Mouse (Mus musculus) gastrocnemius, adult 2 months (tissue): ENCODE measurements at regions not wholly inside any gene's neighbourhood (a gene's known extent, or its start where the extent isn't known, plus 50 kb on each side); places are given as distances from the start of the nearest gene placed in this dataset.

Experiments
- DNase-seq: peaks from one replicate; pipeline ENCODE4 v3.0.0; 2022
- H3K27ac ChIP-seq: fragments of 200-600 bp; 2 replicates; pipeline ENCODE4 v1.8.1; 2022; ENCODE audit warnings: mild to moderate bottlenecking
- H3K4me3 ChIP-seq: fragments of 200-600 bp; 2 replicates; pipeline ENCODE4 v1.8.1; 2022; ENCODE audit warnings: mild to moderate bottlenecking, moderate library complexity
- CTCF ChIP-seq: fragments of 200-600 bp; IDR thresholded peaks from 2 replicates; pipeline ENCODE4 v1.8.1; 2022; ENCODE audit warnings: antibody characterized with exemption, mild to moderate bottlenecking, moderate library complexity
- intact Hi-C: fragments of 180-260 bp; cut with DNase I; formaldehyde crosslinking; loops from one replicate; pipeline ENCODE4 v1.15.1; 2025

GRCm38 (mm10) chr5:7428291-7428690, 83.7 kb upstream of the Zfp804b start:
- Histone ChIP-seq H3K4me3 (no peak overlapping the region), H3K27ac (no peak overlapping the region)
- intact Hi-C loops = no loop called here
- no peak for DNase-seq
- no peak for TF ChIP-seq CTCF

DNA sequence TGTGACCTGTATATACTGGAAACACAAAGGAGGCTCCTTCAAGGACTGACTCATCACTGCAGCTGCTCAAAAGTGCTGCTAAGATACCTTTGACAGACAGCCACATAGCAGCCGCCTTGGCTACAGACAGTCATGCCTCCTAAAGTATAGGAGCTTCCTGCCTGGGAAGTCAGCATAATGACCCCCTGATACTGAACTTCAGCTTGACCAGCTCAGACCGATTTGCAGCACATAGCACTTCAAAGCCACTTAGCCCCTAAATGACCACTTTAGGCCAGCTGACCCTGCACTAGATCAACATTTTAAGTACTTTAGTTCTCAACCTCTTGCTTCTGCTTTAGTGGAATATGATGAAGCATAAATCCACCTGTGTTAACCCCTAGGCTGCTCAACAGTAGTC, 91.9 kb upstream of the Zfp804b start:
- intact Hi-C loops = no loop called here
- no peak for TF ChIP-seq CTCF
- no peak overlapping the region for H3K27ac ChIP-seq
- no peak for DNase-seq
- no peak overlapping the region for H3K4me3 ChIP-seq

- Histone ChIP-seq H3K27ac (no peak overlapping the region), H3K4me3 (no peak overlapping the region)
- no peak for DNase-seq
- TF ChIP-seq CTCF = no peak
- intact Hi-C loops = no loop called here
Observed at GRCm38 (mm10) chr5:7448001-7448400, 103.4 kb upstream of the Zfp804b start.

GRCm38 (mm10) chr5:7454896-7455295, 110.3 kb upstream of the Zfp804b start:
- no peak overlapping the region for H3K27ac ChIP-seq

DNA sequence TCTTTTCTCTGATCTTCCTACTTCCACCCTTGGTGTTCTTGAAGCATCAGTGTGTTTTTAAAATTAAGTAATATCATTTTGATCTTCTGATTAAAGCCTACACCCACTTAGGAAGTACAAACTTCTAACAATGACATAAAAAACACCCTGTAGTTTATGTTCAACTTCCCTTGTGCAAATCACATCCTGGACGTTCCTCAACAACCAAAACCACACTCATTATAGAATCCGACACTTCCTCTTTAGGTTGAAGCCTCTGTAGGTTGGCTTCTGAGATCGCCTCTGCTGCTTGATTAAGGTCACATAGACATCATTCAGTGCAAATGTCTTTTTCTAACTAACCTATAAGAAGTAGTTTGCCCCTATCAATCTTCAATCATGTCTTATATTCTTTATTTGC, 112.5 kb upstream of the Zfp804b start:
- intact Hi-C loops = no loop called here
- no peak overlapping the region for H3K27ac ChIP-seq
- TF ChIP-seq CTCF = no peak
- H3K4me3 ChIP-seq = no peak overlapping the region
- DNase-seq = no peak

More at GRCm38 (mm10) chr5:7454896-7455295, 110.3 kb upstream of the Zfp804b start:
- no peak for TF ChIP-seq CTCF
- no peak overlapping the region for H3K4me3 ChIP-seq
- intact Hi-C loops = no loop called here
- DNase-seq = no peak

- H3K4me3 ChIP-seq = no peak overlapping the region
- no peak for DNase-seq
- intact Hi-C loops = no loop called here
- H3K27ac ChIP-seq = no peak overlapping the region
- no peak for TF ChIP-seq CTCF
Observed at GRCm38 (mm10) chr5:7489150-7489549, 144.6 kb upstream of the Zfp804b start.

- no peak for TF ChIP-seq CTCF
- Histone ChIP-seq H3K4me3 (no peak overlapping the region), H3K27ac (no peak overlapping the region)
- no peak for DNase-seq
- intact Hi-C loops = no loop called here
Observed at GRCm38 (mm10) chr5:7489602-7490001, 145.0 kb upstream of the Zfp804b start.

DNA sequence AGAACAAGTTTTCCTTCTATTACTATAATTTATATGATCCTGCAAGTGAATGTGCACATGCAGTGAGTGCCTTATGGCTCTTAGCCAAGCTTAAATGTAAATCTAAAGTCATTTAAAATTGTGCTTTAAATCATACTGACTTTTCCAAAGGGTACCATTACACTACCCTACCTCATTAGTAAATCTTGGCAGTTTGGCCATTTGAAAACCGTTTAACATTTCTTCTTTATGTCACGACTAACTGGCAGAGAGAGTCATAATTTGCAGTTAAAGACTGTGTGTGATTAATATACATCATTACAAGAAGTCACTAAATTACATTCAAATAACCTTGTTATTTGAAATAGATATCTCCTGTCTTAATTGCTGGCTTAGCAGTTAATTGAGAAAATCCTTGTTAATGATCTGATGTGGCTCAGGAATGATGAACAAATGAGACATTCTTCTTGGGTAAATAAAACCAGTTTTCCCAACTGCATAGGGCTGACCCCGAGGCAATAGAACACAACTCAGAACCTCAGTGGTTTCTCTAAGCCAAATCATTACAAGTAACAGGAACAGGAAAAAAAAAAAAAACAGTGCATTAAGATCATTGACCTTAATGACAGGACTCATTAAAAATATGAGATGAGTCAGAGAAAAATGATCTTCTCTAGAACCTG, 173.1 kb upstream of the Zfp804b start:
- no peak for DNase-seq

GRCm38 (mm10) chr5:7532686-7533199, 188.2 kb upstream of the Zfp804b start:
- intact Hi-C loops = no loop called here
- Histone ChIP-seq H3K27ac (no peak overlapping the region), H3K4me3 (no peak overlapping the region)
- DNase-seq = no peak
- no peak for TF ChIP-seq CTCF

More for the DNA sequence above, 173.1 kb upstream of the Zfp804b start:
- H3K27ac ChIP-seq = no peak overlapping the region
- TF ChIP-seq CTCF = no peak
- no peak overlapping the region for H3K4me3 ChIP-seq
- intact Hi-C loops = no loop called here

GRCm38 (mm10) chr5:7539812-7540645, 195.5 kb upstream of the Zfp804b start:
- intact Hi-C loops = no loop called here
- no peak overlapping the region for H3K27ac ChIP-seq
- no peak for TF ChIP-seq CTCF
- no peak overlapping the region for H3K4me3 ChIP-seq
- no peak for DNase-seq

- no peak for DNase-seq
- no peak for TF ChIP-seq CTCF
- intact Hi-C loops = no loop called here
- H3K27ac ChIP-seq = no peak overlapping the region
- no peak overlapping the region for H3K4me3 ChIP-seq
Observed at GRCm38 (mm10) chr5:7540646-7541038, 196.1 kb upstream of the Zfp804b start.

DNA sequence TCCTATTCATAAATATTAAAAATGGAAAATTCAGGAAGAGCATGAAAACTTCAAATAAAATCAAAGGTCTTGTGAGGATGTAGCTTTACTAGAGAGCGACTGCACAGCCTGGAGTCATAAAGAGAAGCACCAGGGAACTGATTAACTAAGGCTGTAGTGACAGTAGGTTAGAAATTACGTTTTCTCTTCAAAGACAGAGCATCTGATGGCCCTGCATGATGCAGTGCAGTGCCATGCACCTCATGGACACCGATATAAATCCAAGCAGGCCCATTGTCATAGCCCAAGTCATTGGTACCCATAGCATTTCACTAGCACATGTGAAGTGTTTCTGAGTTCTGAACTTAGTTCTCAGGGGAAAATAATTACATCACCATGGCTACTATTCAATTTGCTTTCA, 199.3 kb upstream of the Zfp804b start:
- no peak overlapping the region for H3K27ac ChIP-seq
- DNase-seq = no peak
- no peak for TF ChIP-seq CTCF
- intact Hi-C loops = no loop called here
- H3K4me3 ChIP-seq = no peak overlapping the region

GRCm38 (mm10) chr5:7580413-7580812, 235.9 kb upstream of the Zfp804b start:
- H3K4me3 ChIP-seq = no peak overlapping the region
- DNase-seq = no peak
- no peak overlapping the region for H3K27ac ChIP-seq
- no peak for TF ChIP-seq CTCF
- intact Hi-C loops = no loop called here
